Mouse (Mus musculus) kidney, postnatal 14 days (tissue): Measurements from ENCODE around the gene Chmp5.

Source experiments
- DNase-seq: peaks from one replicate; pipeline ENCODE4 v3.0.0; 2022; ENCODE audit warnings: mixed read lengths

Gene Chmp5

GRCm38 (mm10) chr4:40947565-40948159, 545 bp upstream of the Chmp5 start:
- no peak for DNase-seq

GRCm38 (mm10) chr4:40953521-40953920, 5.3 kb downstream of the Chmp5 start:
- DNase-seq: peak; percentile 44

GRCm38 (mm10) chr4:40955942-40956341, 7.7 kb downstream of the Chmp5 start:
- DNase-seq: no peak

GRCm38 (mm10) chr4:40963536-40963935, 15.3 kb downstream of the Chmp5 start:
- DNase-seq: no peak

- DNase-seq: peak; percentile 13
Measured at GRCm38 (mm10) chr4:40969161-40969560, 21.0 kb downstream of the Chmp5 start.

- DNase-seq: peak; percentile 8
Measured at GRCm38 (mm10) chr4:40969781-40970591, 21.8 kb downstream of the Chmp5 start.

GRCm38 (mm10) chr4:40970592-40970841, 22.3 kb downstream of the Chmp5 start:
- DNase-seq: no peak

GRCm38 (mm10) chr4:40970842-40971701, 22.9 kb downstream of the Chmp5 start, which contains the start of gene Nfx1:
Gene Nfx1 (plus strand): TSS chr4:40970906.
- peak; percentile 97 for DNase-seq

GRCm38 (mm10) chr4:40971744-40972143, 23.5 kb downstream of the Chmp5 start:
- peak; percentile 27 for DNase-seq

- no peak for DNase-seq
Measured at GRCm38 (mm10) chr4:40974011-40974410, 25.8 kb downstream of the Chmp5 start.

- no peak for DNase-seq
Measured at GRCm38 (mm10) chr4:40975678-40976077, 27.5 kb downstream of the Chmp5 start.

- no peak for DNase-seq
Measured at GRCm38 (mm10) chr4:40976651-40977050, 28.4 kb downstream of the Chmp5 start.

- no peak for DNase-seq
Measured at GRCm38 (mm10) chr4:40979430-40979829, 31.2 kb downstream of the Chmp5 start.

- DNase-seq: no peak
Measured at GRCm38 (mm10) chr4:40982486-40982885, 34.3 kb downstream of the Chmp5 start.

- no peak for DNase-seq
Measured at GRCm38 (mm10) chr4:40983686-40984085, 35.5 kb downstream of the Chmp5 start.

GRCm38 (mm10) chr4:40989633-40990032, 41.4 kb downstream of the Chmp5 start:
- no peak for DNase-seq

GRCm38 (mm10) chr4:40996302-40996701, 48.1 kb downstream of the Chmp5 start:
- no peak for DNase-seq

- DNase-seq: no peak
Measured at GRCm38 (mm10) chr4:40997916-40998315, 49.7 kb downstream of the Chmp5 start.

GRCm38 (mm10) chr4:41000271-41000670, 52.1 kb downstream of the Chmp5 start:
- no peak for DNase-seq

GRCm38 (mm10) chr4:41000842-41001639, 52.8 kb downstream of the Chmp5 start:
- no peak for DNase-seq

- no peak for DNase-seq
Measured at GRCm38 (mm10) chr4:41013351-41013750, 65.1 kb downstream of the Chmp5 start.
